Mouse (Mus musculus) testis, postnatal 14 days (tissue): ENCODE measurements around the gene Sh3bp4.

Source experiments
- DNase-seq: peaks from one replicate; pipeline ENCODE4 v3.0.0; 2021; ENCODE audit warnings: low spot score

Sh3bp4 gene

GRCm38 (mm10) chr1:89130429-89130828, 60.2 kb downstream of the Sh3bp4 start:
- DNase-seq, result no peak

- DNase-seq, result no peak
Measured at GRCm38 (mm10) chr1:89131018-89131540, 60.9 kb downstream of the Sh3bp4 start.

- no peak for DNase-seq
Measured at GRCm38 (mm10) chr1:89131707-89132106, 61.5 kb downstream of the Sh3bp4 start.

- DNase-seq, result no peak
Measured at GRCm38 (mm10) chr1:89133266-89133665, 63.1 kb downstream of the Sh3bp4 start.

GRCm38 (mm10) chr1:89133717-89134116, 63.5 kb downstream of the Sh3bp4 start:
- DNase-seq, result no peak

GRCm38 (mm10) chr1:89136089-89136811, 66.0 kb downstream of the Sh3bp4 start:
- peak; percentile 44 for DNase-seq

GRCm38 (mm10) chr1:89137086-89137816, 67.0 kb downstream of the Sh3bp4 start:
- peak; percentile 66 for DNase-seq

- peak; percentile 86 for DNase-seq
Measured at GRCm38 (mm10) chr1:89138316-89138715, 68.1 kb downstream of the Sh3bp4 start.

GRCm38 (mm10) chr1:89140113-89140512, 69.9 kb downstream of the Sh3bp4 start:
- DNase-seq, result no peak

GRCm38 (mm10) chr1:89151071-89151470, 80.9 kb downstream of the Sh3bp4 start:
- DNase-seq, result no peak

GRCm38 (mm10) chr1:89152576-89152975, 82.4 kb downstream of the Sh3bp4 start:
- DNase-seq, result no peak

GRCm38 (mm10) chr1:89153203-89153602, 83.0 kb downstream of the Sh3bp4 start:
- no peak for DNase-seq

- DNase-seq, result no peak
Measured at GRCm38 (mm10) chr1:89163483-89163882, 93.3 kb downstream of the Sh3bp4 start.

GRCm38 (mm10) chr1:89164281-89164680, 94.1 kb downstream of the Sh3bp4 start:
- DNase-seq, result no peak

- no peak for DNase-seq
Measured at GRCm38 (mm10) chr1:89164685-89165084, 94.5 kb downstream of the Sh3bp4 start.

GRCm38 (mm10) chr1:89166814-89167249, 96.6 kb downstream of the Sh3bp4 start:
- no peak for DNase-seq

GRCm38 (mm10) chr1:89171275-89171767, 101.1 kb downstream of the Sh3bp4 start:
- DNase-seq, result no peak

GRCm38 (mm10) chr1:89174621-89175020, 104.4 kb downstream of the Sh3bp4 start:
- no peak for DNase-seq

- DNase-seq, result no peak
Measured at GRCm38 (mm10) chr1:89175355-89175754, 105.1 kb downstream of the Sh3bp4 start.

- DNase-seq, result peak; percentile 80
Measured at GRCm38 (mm10) chr1:89183261-89183831, 113.1 kb downstream of the Sh3bp4 start.

- no peak for DNase-seq
Measured at GRCm38 (mm10) chr1:89184111-89184785, 114.0 kb downstream of the Sh3bp4 start.

- no peak for DNase-seq
Measured at GRCm38 (mm10) chr1:89184839-89185238, 114.6 kb downstream of the Sh3bp4 start.
